Mouse (Mus musculus): ENCODE data around the gene Abr.

DNA sequence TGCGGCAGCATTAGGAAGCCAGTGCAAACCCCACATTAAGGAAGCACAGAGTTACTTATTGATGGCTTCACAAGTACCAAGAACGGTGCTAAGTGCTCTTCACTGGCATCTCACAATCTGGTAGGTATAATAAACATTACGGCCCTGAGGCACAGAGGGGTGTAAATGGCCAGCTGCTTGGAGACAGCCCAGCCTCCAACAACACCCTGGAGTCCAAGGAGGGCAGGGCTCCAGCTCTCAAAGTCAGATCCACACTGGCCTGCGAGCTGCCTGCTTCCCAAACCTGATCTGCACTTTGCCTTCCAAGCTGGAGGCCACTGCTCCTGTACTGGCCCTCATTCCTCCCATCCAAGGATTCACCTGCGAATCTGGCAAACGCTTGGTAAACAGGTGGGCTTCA lies 132.7 kb downstream of the Abr start:
- TF ChIP-seq CTCF (IDR thresholded peaks at IDR 0.05; ENCODE audit: insufficient read depth, low read length) (no peak), POLR2A (IDR thresholded peaks at IDR 0.05; ENCODE audit: borderline replicate concordance, extremely low read depth, low read depth, low read length) (no peak)
